Mouse (Mus musculus): ENCODE measurements around the gene Tcl1.
"Not testable (repeated sequence)": the region's sequence is repeated elsewhere in the genome, so short reads cannot be mapped to it uniquely, and the experiment has no call there.

Tcl1 gene

GRCm38 (mm10) chr12:105222601-105223319, at the start of gene Tcl1:
Gene Tcl1, minus strand, starts transcription at chr12:105222793.
- no peak for DNase-seq

GRCm38 (mm10) chr12:105271016-105271965, 48.7 kb upstream of the Tcl1 start:
- DNase-seq: no peak

GRCm38 (mm10) chr12:105267076-105267475, 44.5 kb upstream of the Tcl1 start:
- DNase-seq: no peak

- DNase-seq: peak; percentile 82
Observed at GRCm38 (mm10) chr12:105266096-105266495, 43.5 kb upstream of the Tcl1 start.

- no peak for DNase-seq
Observed at GRCm38 (mm10) chr12:105259221-105259620, 36.6 kb upstream of the Tcl1 start.

GRCm38 (mm10) chr12:105258787-105259186, 36.2 kb upstream of the Tcl1 start:
- DNase-seq: peak; percentile 57

GRCm38 (mm10) chr12:105253796-105254195, 31.2 kb upstream of the Tcl1 start:
- DNase-seq: no peak

- DNase-seq: peak; percentile 55
Observed at GRCm38 (mm10) chr12:105248763-105249233, 26.2 kb upstream of the Tcl1 start.

GRCm38 (mm10) chr12:105239060-105239459, 16.5 kb upstream of the Tcl1 start:
- no peak for DNase-seq

- no peak for DNase-seq
Observed at GRCm38 (mm10) chr12:105235091-105235490, 12.5 kb upstream of the Tcl1 start.

GRCm38 (mm10) chr12:105234362-105234761, 11.8 kb upstream of the Tcl1 start:
- no peak for DNase-seq

- DNase-seq: peak; percentile 13
Observed at GRCm38 (mm10) chr12:105224621-105225320, 2.2 kb upstream of the Tcl1 start.

- DNase-seq: no peak
Observed at GRCm38 (mm10) chr12:105217101-105217760, 5.4 kb downstream of the Tcl1 start.

GRCm38 (mm10) chr12:105209231-105209630, 13.4 kb downstream of the Tcl1 start:
- DNase-seq: no peak

- no peak for DNase-seq
Observed at GRCm38 (mm10) chr12:105208441-105208840, 14.2 kb downstream of the Tcl1 start.

- no peak for DNase-seq
Observed at GRCm38 (mm10) chr12:105207071-105207470, 15.5 kb downstream of the Tcl1 start.

GRCm38 (mm10) chr12:105201657-105202056, 20.9 kb downstream of the Tcl1 start, which contains the start of gene Tcl1b4:
Gene Tcl1b4, plus strand, starts transcription at chr12:105201957.
- not testable (repeated sequence) for DNase-seq

- peak; percentile 18 for DNase-seq
Observed at GRCm38 (mm10) chr12:105199684-105200497, 22.7 kb downstream of the Tcl1 start.

GRCm38 (mm10) chr12:105190743-105191142, 31.9 kb downstream of the Tcl1 start, which contains the start of gene Tcl1b3:
Gene Tcl1b3, plus strand, starts transcription at chr12:105191043.
- not testable (repeated sequence) for DNase-seq

- not testable (repeated sequence) for DNase-seq
Observed at GRCm38 (mm10) chr12:105188980-105189379, 33.6 kb downstream of the Tcl1 start.

GRCm38 (mm10) chr12:105181040-105181644, 41.5 kb downstream of the Tcl1 start:
- not testable (repeated sequence) for DNase-seq

Measured in embryo, embryonic 11 days (tissue).